Mouse (Mus musculus) adipose tissue, adult 10 weeks (tissue): ENCODE data around the gene Hormad2. TPM values are rescaled to one million over a fixed set of nuclear protein-coding genes. Genes with fewer than 3 reads are reported as not detected.

Experiments
- polyA plus RNA-seq: library from polyadenylated mRNA; stranded (reverse); fragments of 350-450 nt; fragmentation: Illumina TruSeq; extraction: RNeasy Lipid Tissue Mini Kit (QIAGEN cat#74804); gene quantifications from one replicate; pipeline ENCODE4 v1.2.3, GENCODE M21; 2014; ENCODE audit warnings: low read depth, low replicate concordance

The Hormad2 gene
- 0.67 TPM for polyA plus RNA-seq

DNA sequence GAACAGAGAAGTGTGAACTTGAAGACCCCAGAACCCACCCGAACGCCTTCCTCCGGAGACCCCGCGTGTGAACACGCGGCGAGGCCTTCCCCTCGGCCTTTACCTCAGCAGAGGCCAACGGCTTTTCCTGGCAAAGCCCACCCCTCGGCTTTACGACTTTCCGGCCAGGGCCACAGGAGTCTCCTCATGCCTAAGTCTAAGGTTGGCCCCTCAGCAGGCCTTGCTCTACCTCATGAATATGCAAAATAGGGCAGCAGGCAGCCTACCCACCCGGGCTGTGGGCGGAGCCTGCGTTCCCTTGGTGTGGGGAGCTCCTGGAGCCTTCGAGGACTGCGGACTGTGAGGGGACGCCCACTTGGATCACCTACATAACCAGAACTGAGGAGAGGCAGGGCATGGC lies at the start of gene Hormad2:
Gene Hormad2, minus strand, starts transcription at position 128 of the 400 bp plus-strand sequence.

Other genes starting within 250 kb of the Hormad2 start
- 10.4 TPM for gene Castor1, start 222.9 kb downstream of the Hormad2 start, polyA plus RNA-seq
- gene Osm, start 204.7 kb downstream of the Hormad2 start, polyA plus RNA-seq, result 0.30 TPM
- 2.0 TPM for gene Lif, start 183.5 kb downstream of the Hormad2 start, polyA plus RNA-seq
- gene Mtmr3, start 153.8 kb upstream of the Hormad2 start, polyA plus RNA-seq, result 34.3 TPM
- not detected for gene Gm11032, start 179.0 kb upstream of the Hormad2 start, polyA plus RNA-seq
- gene Ascc2, start 196.6 kb upstream of the Hormad2 start, polyA plus RNA-seq, result 27.2 TPM